Mouse (Mus musculus) neural tube, embryonic 14.5 days (tissue): ENCODE data around the gene Spsb2. TPM values are rescaled to one million over a fixed set of nuclear protein-coding genes. Genes with fewer than 3 reads are reported as not detected.

Source experiments
- ATAC-seq: fragments of 200-750 bp; cut with Nextera tagmentation; 2 replicates; pipeline ENCODE4 v1.8.0; 2017; ENCODE audit warnings: low read depth, mild to moderate bottlenecking, moderate TSS enrichment, moderate library complexity
- H3K27ac ChIP-seq: fragments of 300-500 bp; sonication (generic); 2 replicates; pipeline ENCODE4 v1.5.1; 2014; ENCODE audit warnings: low read depth, mild to moderate bottlenecking, control low read depth, low read length, moderate library complexity, mixed read lengths
- H3K27me3 ChIP-seq: fragments of 300-500 bp; sonication (generic); 2 replicates; pipeline ENCODE4 v1.6.1; 2014; ENCODE audit warnings: low read length; ENCODE audit not compliant: control insufficient read depth, insufficient read depth
- H3K36me3 ChIP-seq: fragments of 300-500 bp; sonication (generic); 2 replicates; pipeline ENCODE4 v1.6.1; 2014; ENCODE audit warnings: low read length, mixed read lengths; ENCODE audit not compliant: control insufficient read depth, insufficient read depth
- H3K4me1 ChIP-seq: fragments of 300-500 bp; sonication (generic); 2 replicates; pipeline ENCODE4 v1.6.1; 2014; ENCODE audit warnings: low read length; ENCODE audit not compliant: control insufficient read depth, insufficient read depth
- H3K4me2 ChIP-seq: fragments of 300-500 bp; sonication (generic); 2 replicates; pipeline ENCODE4 v1.6.1; 2014; ENCODE audit warnings: mild to moderate bottlenecking, low read depth, low read length, control low read depth
- H3K4me3 ChIP-seq: fragments of 300-500 bp; sonication (generic); 2 replicates; pipeline ENCODE4 v1.5.1; 2014; ENCODE audit warnings: low read depth, low read length, control low read depth, mixed read lengths
- H3K9ac ChIP-seq: fragments of 300-500 bp; sonication (generic); replicated peaks from 2 replicates; pipeline ENCODE4 v1.6.1; 2014; ENCODE audit warnings: low read depth, mild to moderate bottlenecking, control low read depth, low read length, mixed read lengths
- H3K9me3 ChIP-seq: fragments of 300-500 bp; sonication (generic); 2 replicates; pipeline ENCODE4 v1.6.1; 2016; ENCODE audit warnings: low read length; ENCODE audit not compliant: control insufficient read depth
- WGBS: fragments of 180-500 bp; shearing (Covaris S2); extraction: QIAGEN DNeasy Blood & Tissue Kit; methylation state at CpG from one replicate; pipeline ENCODE4 v1.1.7; 2014; 5-methylcytosine and 5-hydroxymethylcytosine counted together
- polyA plus RNA-seq: library from polyadenylated mRNA; unstranded; fragments of >200 nt; fragmentation: Nextera tagmentation; extraction: Ambion mirVana; gene quantifications from 2 replicates; pipeline ENCODE4 v1.2.1, GENCODE M21; 2014

Spsb2 gene
- polyA plus RNA-seq, 1 experiment from 2014 or later: 4.4 TPM

DNA sequence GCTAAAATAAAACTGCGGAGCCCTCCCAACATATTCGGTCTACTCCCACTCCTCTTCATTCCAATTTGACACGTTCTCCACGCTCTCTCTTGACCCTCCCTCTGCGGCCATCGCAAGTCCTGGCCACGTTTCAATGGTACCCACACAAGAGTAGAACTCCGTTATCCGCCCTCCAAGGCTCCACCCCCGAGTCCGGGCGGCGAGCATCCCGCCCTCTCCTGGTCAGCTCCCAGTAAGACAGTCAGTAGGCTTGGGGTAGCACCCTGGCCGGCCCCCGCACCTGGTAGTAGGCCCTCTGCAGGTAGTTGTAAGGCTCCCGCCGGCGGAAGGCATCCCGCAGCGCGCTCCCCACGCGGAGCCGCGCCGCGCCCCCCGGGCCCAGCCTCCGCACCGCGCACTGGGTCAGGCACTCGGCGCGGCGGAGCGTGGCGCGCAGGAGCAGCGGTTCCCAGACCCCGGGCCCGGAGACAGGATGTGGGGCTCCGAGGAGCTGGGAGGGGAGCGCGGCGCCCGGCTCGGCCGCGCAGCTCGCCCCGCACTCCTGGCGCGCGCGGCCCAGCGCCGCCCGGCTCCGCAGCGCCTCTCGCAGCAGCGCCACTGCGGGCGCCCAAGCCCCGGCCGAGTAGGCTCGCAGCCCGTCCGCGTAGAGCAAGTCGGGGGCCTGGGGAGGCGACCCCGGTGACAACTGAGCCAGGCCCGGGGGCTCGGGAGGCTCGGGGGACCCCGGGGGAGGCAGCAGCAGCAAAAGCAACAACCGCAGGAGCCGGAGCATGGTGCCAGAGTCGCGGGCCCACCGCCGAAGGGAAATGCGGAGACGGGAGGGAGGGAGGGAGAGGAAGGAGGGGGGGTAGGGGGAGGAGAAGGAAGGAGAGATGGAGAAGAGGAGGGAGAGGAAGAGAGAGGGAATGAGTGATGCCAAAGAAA is 48.7 kb downstream of the Spsb2 start, which contains the start of gene P3h3:
Gene P3h3 (minus strand): TSS at position 837 of the 924 bp plus-strand sequence.
- ATAC-seq: peak; percentile 90
- Histone ChIP-seq H3K4me3 (peak within 1 kb of the TSS; percentile 71), H3K9me3 (no peaks in the 10 kb centered on the region), H3K4me1 (peaks cover 37% of the 10 kb centered on the region), H3K27me3 (no peaks in the 10 kb centered on the region), H3K9ac (peak within 1 kb of the TSS; percentile 95), H3K36me3 (0 out of 2 replicates have a peak, but pooled peaks cover 3% of the 10 kb centered on the region), H3K27ac (peak within 1 kb of the TSS; percentile 99), H3K4me2 (peak within 1 kb of the TSS; percentile 76)
- WGBS: under 1% methylated on average over 86 of the region's 86 CpGs

DNA sequence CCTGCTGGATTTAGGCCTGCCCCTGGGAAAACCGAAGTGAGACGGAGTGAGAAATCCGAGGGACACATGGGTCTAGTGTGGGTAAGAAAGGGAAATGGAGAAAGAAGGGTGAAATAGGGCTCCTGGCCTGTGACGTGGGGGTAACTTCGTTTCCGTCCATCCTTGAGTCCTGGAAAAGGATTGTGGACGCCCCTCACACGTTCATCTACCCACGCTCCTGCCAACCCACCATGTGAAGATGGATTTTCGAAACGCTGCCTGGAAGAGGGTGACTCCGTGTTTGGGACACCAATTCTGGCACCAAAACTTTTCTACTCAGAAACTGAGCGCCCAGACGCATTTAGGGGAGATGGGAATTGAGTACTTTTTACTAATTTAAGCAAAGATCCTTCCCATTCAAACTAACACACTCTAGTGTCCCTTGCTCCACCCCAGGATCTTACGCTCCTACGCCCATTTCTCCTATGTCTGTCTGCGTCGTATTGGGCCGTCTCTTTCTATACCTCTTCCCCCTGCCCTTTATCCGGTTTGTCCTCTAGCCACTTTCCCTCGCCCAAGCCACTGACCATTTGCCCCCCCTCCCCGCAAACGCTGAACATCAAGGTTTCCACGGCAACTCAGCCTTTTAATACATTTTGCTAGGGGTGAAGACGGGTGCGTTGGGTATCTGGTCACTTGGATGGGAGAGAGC is 49.5 kb downstream of the Spsb2 start:
- Histone ChIP-seq H3K27ac (peak overlapping the region; percentile 99), H3K4me2 (peak overlapping the region; percentile 76), H3K27me3 (no peaks in the 10 kb centered on the region), H3K4me1 (peaks cover 44% of the 10 kb centered on the region), H3K4me3 (peak overlapping the region; percentile 71), H3K9ac (peak overlapping the region; percentile 95; the same call in 1 of the 2 replicates), H3K9me3 (no peaks in the 10 kb centered on the region), H3K36me3 (no peaks in the 10 kb centered on the region)
- 21% methylated on average over 26 of the region's 26 CpGs for WGBS
- ATAC-seq: no peak

- WGBS: 78% methylated on average over 28 of the region's 28 CpGs
- ATAC-seq: no peak
- Histone ChIP-seq H3K4me3 (no peak overlapping the region), H3K27me3 (no peaks in the 10 kb centered on the region), H3K9me3 (no peaks in the 10 kb centered on the region), H3K9ac (no peak overlapping the region), H3K4me1 (peaks cover 44% of the 10 kb centered on the region), H3K4me2 (peak overlapping the region; percentile 76; the same call in 1 of the 2 replicates), H3K36me3 (no peaks in the 10 kb centered on the region), H3K27ac (no peak overlapping the region)
These were observed 50.3 kb downstream of the Spsb2 start for GRCm38 (mm10) chr6:124858561-124859318.

GRCm38 (mm10) chr6:124859725-124860124 is 51.3 kb downstream of the Spsb2 start:
- H3K4me2 ChIP-seq: peak overlapping the region; percentile 37

More at GRCm38 (mm10) chr6:124859725-124860124, 51.3 kb downstream of the Spsb2 start:
- Histone ChIP-seq H3K9me3 (no peaks in the 10 kb centered on the region), H3K4me1 (peaks cover 50% of the 10 kb centered on the region), H3K27me3 (no peaks in the 10 kb centered on the region), H3K9ac (peak overlapping the region; percentile 37; the same call in 1 of the 2 replicates), H3K27ac (peak overlapping the region; percentile 71), H3K4me3 (0 out of 2 replicates have a peak overlapping the region, but pooled peaks have one; percentile 9), H3K36me3 (no peaks in the 10 kb centered on the region)
- no peak for ATAC-seq
- 11% methylated on average over 12 of the region's 12 CpGs for whole genome bisulfite sequencing

Other genes starting within 250 kb of the Spsb2 start
- not detected in 2 replicates for gene C1rb, start 238.4 kb upstream of the Spsb2 start, polyA plus RNA-seq
- gene C1s2, start 172.6 kb upstream of the Spsb2 start, polyA plus RNA-seq: 0.16 TPM in 1 of 2 replicates, not detected in the other
- gene Lpcat3, start 145.6 kb upstream of the Spsb2 start, polyA plus RNA-seq: 40.0 and 44.7 TPM in 2 replicates
- gene Emg1, start 96.5 kb upstream of the Spsb2 start, polyA plus RNA-seq: 94.2 and 99.8 TPM in 2 replicates
- gene Phb2, start 96.3 kb upstream of the Spsb2 start, polyA plus RNA-seq: 242 and 258 TPM in 2 replicates
- 2.6 and 4.4 TPM in 2 replicates for gene Ptpn6, start 69.9 kb upstream of the Spsb2 start, polyA plus RNA-seq
- 634 and 689 TPM in 2 replicates for gene Grcc10, start 67.3 kb upstream of the Spsb2 start, polyA plus RNA-seq
- not detected in 2 replicates for gene Gm45234, start 52.6 kb upstream of the Spsb2 start, polyA plus RNA-seq
- 21.5 and 27.5 TPM in 2 replicates for gene Atn1, start 52.1 kb upstream of the Spsb2 start, polyA plus RNA-seq
- gene Eno2, start 39.0 kb upstream of the Spsb2 start, polyA plus RNA-seq: 154 and 205 TPM in 2 replicates
- 0.67 and 0.92 TPM in 2 replicates for gene Lrrc23, start 28.9 kb upstream of the Spsb2 start, polyA plus RNA-seq
- gene Tpi1, start 5.6 kb downstream of the Spsb2 start, polyA plus RNA-seq: 393 and 412 TPM in 2 replicates
- gene Usp5, start 20.8 kb downstream of the Spsb2 start, polyA plus RNA-seq: 162 and 171 TPM in 2 replicates
- 16.8 and 16.9 TPM in 2 replicates for gene Cdca3, start 20.9 kb downstream of the Spsb2 start, polyA plus RNA-seq
- 0.44 and 0.54 TPM in 2 replicates for gene Gnb3, start 31.6 kb downstream of the Spsb2 start, polyA plus RNA-seq
- 19.1 and 23.7 TPM in 2 replicates for gene P3h3, start 49.1 kb downstream of the Spsb2 start, polyA plus RNA-seq
- 11.2 and 14.2 TPM in 2 replicates for gene Gpr162, start 55.3 kb downstream of the Spsb2 start, polyA plus RNA-seq
- 0.12 TPM in 1 of 2 replicates, not detected in the other for gene Cd4, start 79.6 kb downstream of the Spsb2 start, polyA plus RNA-seq
- gene Lag3, start 103.0 kb downstream of the Spsb2 start, polyA plus RNA-seq: 2.6 and 3.4 TPM in 2 replicates
- gene Ptms, start 111.4 kb downstream of the Spsb2 start, polyA plus RNA-seq: 664 and 670 TPM in 2 replicates
- gene Mlf2, start 122.7 kb downstream of the Spsb2 start, polyA plus RNA-seq: 560 and 584 TPM in 2 replicates
- gene Cops7a, start 156.9 kb downstream of the Spsb2 start, polyA plus RNA-seq: 89.5 and 93.8 TPM in 2 replicates
- gene Pianp, start 188.0 kb downstream of the Spsb2 start, polyA plus RNA-seq: 41.3 and 62.3 TPM in 2 replicates
- gene Zfp384, start 200.5 kb downstream of the Spsb2 start, polyA plus RNA-seq: 12.3 and 16.5 TPM in 2 replicates
- gene Ing4, start 231.1 kb downstream of the Spsb2 start, polyA plus RNA-seq: 105 and 116 TPM in 2 replicates
- 16.8 and 19.8 TPM in 2 replicates for gene Acrbp, start 241.0 kb downstream of the Spsb2 start, polyA plus RNA-seq